Mouse (Mus musculus): ENCODE measurements around the gene Hdac7. TPM values are rescaled to one million over a fixed set of nuclear protein-coding genes. Genes with fewer than 3 reads are reported as not detected.
A peak's percentile ranks its signal among the peaks of the same experiment; 100 is the strongest.

Hdac7 gene
- total and polyA plus RNA-seq, 3 experiments = 19.8 to 55.2 (median 21.7) TPM

DNA sequence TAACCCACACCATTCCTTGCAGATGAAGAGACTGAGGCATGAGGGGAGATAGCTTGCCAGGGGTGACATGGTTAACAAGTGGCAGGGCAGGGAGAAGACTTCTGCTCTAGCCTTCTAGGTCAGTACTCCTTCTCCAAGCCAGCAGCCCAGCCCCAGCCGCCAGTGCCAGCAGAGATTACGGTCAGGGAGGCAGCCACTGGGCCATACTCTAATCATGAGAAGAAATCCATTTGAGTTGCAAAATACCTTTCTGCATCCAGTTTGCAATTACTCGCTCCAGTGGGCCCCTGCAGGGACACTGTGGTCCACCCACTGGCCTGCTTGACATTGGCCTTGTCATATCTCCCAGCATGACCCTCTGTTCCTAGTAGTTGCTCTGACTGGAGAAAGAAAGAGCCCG is 5.9 kb downstream of the Hdac7 start:
- TF ChIP-seq PAX5 (IDR thresholded peaks at IDR 0.05; ENCODE audit: low read length) (no peak), NRF1 (IDR thresholded peaks at IDR 0.05; ENCODE audit: low read depth, low read length) (no peak), ETS1 (conservative IDR thresholded peaks at IDR 0.05; ENCODE audit: low read depth, low read length) (no peak), BHLHE40 (IDR thresholded peaks at IDR 0.05; ENCODE audit: low read depth, low read length) (no peak), ZNF384 (IDR thresholded peaks at IDR 0.05; ENCODE audit: low read depth, low read length) (no peak), E2F4 (IDR thresholded peaks at IDR 0.05; ENCODE audit: insufficient replicate concordance, low read depth, low read length) (no peak), SIN3A (IDR thresholded peaks at IDR 0.05; ENCODE audit: low read length) (no peak), POLR2AphosphoS2 (IDR thresholded peaks at IDR 0.05; ENCODE audit: low read depth, low read length) (no peak), TCF12 (IDR thresholded peaks at IDR 0.05; ENCODE audit: low read depth, low read length) (no peak), HCFC1 (IDR thresholded peaks at IDR 0.05; ENCODE audit: low read depth, low read length) (no peak), ELF1 (IDR thresholded peaks at IDR 0.05; ENCODE audit: low read depth, low read length) (no peak), EP300 (IDR thresholded peaks at IDR 0.05; ENCODE audit: low read length) (no peak), RAD21 (IDR thresholded peaks at IDR 0.05; ENCODE audit: low read depth, low read length) (no peak), TBP (conservative IDR thresholded peaks at IDR 0.05; ENCODE audit: low read depth, low read length) (no peak), ZC3H11A (IDR thresholded peaks at IDR 0.05; ENCODE audit: low read depth, low read length) (no peak)
- dilution Hi-C loops (cut with MboI; ENCODE audit: extremely low pct_ligation_motif_present, extremely low pct_unique_long_range_greater_than_20kb, low sequenced_read_pairs) = no loop called here
- in situ Hi-C loops (cut with MboI; ENCODE audit: low pct_ligation_motif_present, low pct_unique_long_range_greater_than_20kb, low sequenced_read_pairs) = loop anchor here (25.0 kb wide), 1 partner anchor 376 kb away; no protein-coding TSS in a partner anchor
- Histone ChIP-seq H3K4me1 (ENCODE audit: control insufficient read depth in 1 of 2, insufficient read depth in 2 of 2) (peaks cover 38 to 74% of the 10 kb centered on the region in 2 experiments), H3K27ac (ENCODE audit: insufficient read depth, low read depth) (no peak overlapping the region), H3K36me3 (replicated peaks in 1 of 2; ENCODE audit: control insufficient read depth in 1 of 2, insufficient read depth in 1 of 2, low read length in 1 of 2) (no peaks in the 10 kb centered on the region), H3K27me3 (replicated peaks) (no peaks in the 10 kb centered on the region), H3K4me3 (replicated peaks in 1 of 3; ENCODE audit: low read depth in 2 of 3, low read length in 2 of 3, poor library complexity in 1 of 3) (no peak overlapping the region), H3K9ac (ENCODE audit: insufficient read depth, low read depth) (no peak overlapping the region), H3K79me2 (replicated peaks; ENCODE audit: control insufficient read depth, extremely low read depth, insufficient read depth, poor library complexity, severe bottlenecking) (no peaks in the 10 kb centered on the region), H3K9me3 (replicated peaks; ENCODE audit: low read length) (no peaks in the 10 kb centered on the region), H3K4me2 (ENCODE audit: insufficient read depth, low read depth, poor library complexity, severe bottlenecking) (no peak overlapping the region)
- DNase-seq (ENCODE audit: extremely low read depth) = no peak

DNA sequence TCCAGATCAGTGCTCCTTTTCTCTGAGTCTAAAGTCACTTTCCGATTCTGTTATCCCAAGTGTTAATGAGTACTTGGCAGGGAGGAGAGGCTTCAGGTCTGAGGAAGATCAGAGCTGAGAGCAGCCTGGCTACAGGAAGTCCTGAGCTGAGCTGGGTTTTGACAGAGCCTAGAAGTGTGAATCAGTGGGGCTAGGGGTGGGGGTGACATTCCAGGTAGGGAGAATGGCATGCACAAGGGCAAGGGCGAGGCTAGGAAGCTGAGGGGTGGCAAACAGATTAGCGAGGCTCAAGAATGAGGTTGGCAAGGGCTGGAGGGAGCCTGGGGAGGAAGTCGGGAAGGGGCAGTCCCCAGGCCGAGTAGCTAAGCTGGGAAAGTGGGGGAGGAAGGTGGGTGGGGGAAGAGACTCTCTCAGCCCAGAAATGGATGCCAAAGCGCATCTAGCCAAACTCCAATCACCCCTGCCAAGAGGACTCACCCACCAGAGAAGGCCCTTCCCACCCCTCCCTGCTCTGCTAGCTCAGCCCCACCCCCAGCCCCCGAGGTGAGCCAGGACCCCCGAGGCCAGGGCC is 6.7 kb downstream of the Hdac7 start:
- peaks cover 37 to 67% of the 10 kb centered on the region in 2 experiments for H3K4me1 ChIP-seq (ENCODE audit: control insufficient read depth in 1 of 2, insufficient read depth in 2 of 2)
- in situ Hi-C loops (cut with MboI; ENCODE audit: low pct_ligation_motif_present, low pct_unique_long_range_greater_than_20kb, low sequenced_read_pairs) = loop anchor here (25.0 kb wide), 1 partner anchor 375 kb away; no protein-coding TSS in a partner anchor

More for the DNA sequence above, 6.7 kb downstream of the Hdac7 start:
- Histone ChIP-seq H3K9me3 (replicated peaks; ENCODE audit: low read length) (no peaks in the 10 kb centered on the region), H3K79me2 (replicated peaks; ENCODE audit: control insufficient read depth, extremely low read depth, insufficient read depth, poor library complexity, severe bottlenecking) (no peaks in the 10 kb centered on the region), H3K4me3 (replicated peaks in 1 of 3; ENCODE audit: low read depth in 2 of 3, low read length in 2 of 3, poor library complexity in 1 of 3) (no peak overlapping the region), H3K9ac (ENCODE audit: insufficient read depth, low read depth) (peak overlapping the region; percentile 15; the same call in 1 of the 2 replicates), H3K27me3 (replicated peaks) (no peaks in the 10 kb centered on the region), H3K36me3 (replicated peaks in 1 of 2; ENCODE audit: control insufficient read depth in 1 of 2, insufficient read depth in 1 of 2, low read length in 1 of 2) (no peaks in the 10 kb centered on the region), H3K27ac (ENCODE audit: insufficient read depth, low read depth) (peak overlapping the region; percentile 74), H3K4me2 (ENCODE audit: insufficient read depth, low read depth, poor library complexity, severe bottlenecking) (peak overlapping the region; percentile 17; the same call in 1 of the 2 replicates)
- TF ChIP-seq CTCF (conservative IDR thresholded peaks at IDR 0.05 in 1 of 2, IDR thresholded peaks at IDR 0.05 in 1 of 2; ENCODE audit: low read depth in 2 of 2, low read length in 2 of 2) = no peak
- 0 out of 2 replicates have a peak, but pooled peaks have one; percentile 21 for TF ChIP-seq CHD2 (IDR thresholded peaks at IDR 0.05; ENCODE audit: low read length)
- 0 out of 2 replicates have a peak, but pooled peaks have one; percentile 5 for TF ChIP-seq NELFE (IDR thresholded peaks at IDR 0.05; ENCODE audit: low read depth, low read length)
- TF ChIP-seq HCFC1 (IDR thresholded peaks at IDR 0.05; ENCODE audit: low read depth, low read length) = no peak
- peak; percentile 79 for TF ChIP-seq MAZ (IDR thresholded peaks at IDR 0.05; ENCODE audit: low read depth, low read length)
- no peak for TF ChIP-seq MEF2A (IDR thresholded peaks at IDR 0.05; ENCODE audit: borderline replicate concordance, low read depth, low read length)
- 0 out of 2 replicates have a peak, but pooled peaks have one; percentile 16 for TF ChIP-seq POLR2A (IDR thresholded peaks at IDR 0.05; ENCODE audit: low read depth, low read length)
- TF ChIP-seq EP300 (IDR thresholded peaks at IDR 0.05; ENCODE audit: low read length) = peak; percentile 37; the same call in 1 of the 2 replicates
- TF ChIP-seq ETS1 (conservative IDR thresholded peaks at IDR 0.05; ENCODE audit: low read depth, low read length) = peak; percentile 14; the same call in 1 of the 2 replicates
- TF ChIP-seq CHD1 (IDR thresholded peaks at IDR 0.05; ENCODE audit: low read depth, low read length) = no peak
- peak; percentile 67; the same call in 1 of the 2 replicates for TF ChIP-seq IRF4 (IDR thresholded peaks at IDR 0.05; ENCODE audit: low read depth, low read length)
- no peak for TF ChIP-seq KAT2A (IDR thresholded peaks at IDR 0.05; ENCODE audit: insufficient replicate concordance, low read length)
- no peak for TF ChIP-seq ZC3H11A (IDR thresholded peaks at IDR 0.05; ENCODE audit: low read depth, low read length)
- dilution Hi-C loops (cut with MboI; ENCODE audit: extremely low pct_ligation_motif_present, extremely low pct_unique_long_range_greater_than_20kb, low sequenced_read_pairs) = no loop called here
- no peak for DNase-seq (ENCODE audit: extremely low read depth)

Data from CH12.LX (cell line).